Mouse (Mus musculus): ENCODE measurements around the gene Senp3.

GRCm38 (mm10) chr11:69697396-69697795 lies 15.5 kb upstream of the Senp3 start:
- TF ChIP-seq EP300 (IDR thresholded peaks at IDR 0.05) (no peak), CTCF (IDR thresholded peaks at IDR 0.05) (no peak)
